Mouse (Mus musculus): ENCODE data around the gene Cherp.

GRCm38 (mm10) chr8:72521888-72522287 is 46.9 kb upstream of the Cherp start:
- no peak for TF ChIP-seq TAL1 (conservative IDR thresholded peaks at IDR 0.05; ENCODE audit: low read depth, low read length)
- no peak for TF ChIP-seq CTCF (IDR thresholded peaks at IDR 0.05; ENCODE audit: low read depth, low read length)
- no peak for TF ChIP-seq GATA1 (IDR thresholded peaks at IDR 0.05; ENCODE audit: borderline replicate concordance, low read length)

Data from G1E (cell line).